Mouse (Mus musculus): ENCODE measurements around the gene Olfr992. TPM values are rescaled to one million over a fixed set of nuclear protein-coding genes. Genes with fewer than 3 reads are reported as not detected.
"Not testable (repeated sequence)": the region's sequence is repeated elsewhere in the genome, so short reads cannot be mapped to it uniquely, and the experiment has no call there.

Olfr992 gene
- total RNA-seq (2014; fragmentation: Nextera tagmentation) (not detected in 2 replicates), total RNA-seq (2017) (not detected in 2 replicates), polyA plus RNA-seq (2012) (not detected in 2 replicates)

- H3K27me3 ChIP-seq (ENCODE audit: insufficient read depth, low read length): no peaks in the 10 kb centered on the region
- no peaks in the 10 kb centered on the region for H3K9me3 ChIP-seq (replicated peaks)
- H3K4me1 ChIP-seq (ENCODE audit: insufficient read depth, low read depth, low read length): no peaks in the 10 kb centered on the region
- TF ChIP-seq TAL1 (conservative IDR thresholded peaks at IDR 0.05; ENCODE audit: low read depth, low read length) (no peak), GATA2 (IDR thresholded peaks at IDR 0.05; ENCODE audit: borderline replicate concordance, low read depth, low read length) (no peak), POLR2AphosphoS5 (IDR thresholded peaks at IDR 0.05; ENCODE audit: insufficient replicate concordance, low read depth, low read length) (no peak), GATA1 (IDR thresholded peaks at IDR 0.05; ENCODE audit: borderline replicate concordance, low read length) (no peak), CTCF (IDR thresholded peaks at IDR 0.05; ENCODE audit: low read depth, low read length) (no peak)
- ATAC-seq (ENCODE audit: extremely low read depth, insufficient number of reproducible peaks, low FRiP score, poor library complexity, severe bottlenecking): no peak
- no peak within 1 kb of the TSS for H3K4me3 ChIP-seq (ENCODE audit: low read depth, low read length)
- DNase-seq (ENCODE audit: low spot score): no peak
- no peaks in the 10 kb centered on the region for H3K36me3 ChIP-seq (replicated peaks)
These were observed at the start of gene Olfr992 for GRCm38 (mm10) chr2:85409369-85409768. Gene Olfr992 (minus strand): TSS chr2:85409469.

DNA sequence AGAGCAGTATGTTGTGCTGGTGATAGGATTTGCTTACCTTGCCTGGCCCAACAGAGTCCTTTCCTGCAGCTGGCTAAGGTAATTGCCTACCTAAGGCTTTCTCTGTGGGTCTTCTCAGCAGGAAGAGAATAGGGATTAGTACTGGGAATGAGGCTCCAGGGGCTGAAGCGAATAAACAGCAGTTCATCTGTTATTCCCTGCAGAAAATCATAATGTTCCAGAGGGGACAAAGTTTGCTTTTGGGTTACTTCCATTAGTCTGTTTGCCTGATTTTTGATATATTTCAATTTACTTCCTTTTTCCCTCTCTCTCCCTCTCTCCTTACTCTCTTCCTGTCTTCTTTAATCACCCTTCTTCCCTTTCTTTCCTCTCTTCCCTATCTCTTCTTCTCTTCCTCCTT lies 34.3 kb upstream of the Olfr992 start, which contains the start of gene Olfr995:
Gene Olfr995, minus strand, starts transcription at position 101 of the 400 bp plus-strand sequence.
- no peak for TF ChIP-seq CTCF (IDR thresholded peaks at IDR 0.05; ENCODE audit: low read depth, low read length)
- no peak for TF ChIP-seq GATA2 (IDR thresholded peaks at IDR 0.05; ENCODE audit: borderline replicate concordance, low read depth, low read length)
- no peak for TF ChIP-seq TAL1 (conservative IDR thresholded peaks at IDR 0.05; ENCODE audit: low read depth, low read length)
- TF ChIP-seq GATA1 (IDR thresholded peaks at IDR 0.05; ENCODE audit: borderline replicate concordance, low read length): no peak
- TF ChIP-seq POLR2AphosphoS5 (IDR thresholded peaks at IDR 0.05; ENCODE audit: insufficient replicate concordance, low read depth, low read length): no peak
- Histone ChIP-seq H3K4me3 (ENCODE audit: low read depth, low read length) (no peak within 1 kb of the TSS), H3K9me3 (replicated peaks) (no peaks in the 10 kb centered on the region), H3K4me1 (ENCODE audit: insufficient read depth, low read depth, low read length) (no peaks in the 10 kb centered on the region), H3K36me3 (replicated peaks) (no peaks in the 10 kb centered on the region), H3K27me3 (ENCODE audit: insufficient read depth, low read length) (no peaks in the 10 kb centered on the region)
- DNase-seq (ENCODE audit: low spot score): no peak
- no peak for ATAC-seq (ENCODE audit: extremely low read depth, insufficient number of reproducible peaks, low FRiP score, poor library complexity, severe bottlenecking)

- DNase-seq (ENCODE audit: low spot score) (no peak), ATAC-seq (ENCODE audit: extremely low read depth, insufficient number of reproducible peaks, low FRiP score, poor library complexity, severe bottlenecking) (no peak)
- Histone ChIP-seq H3K4me1 (ENCODE audit: insufficient read depth, low read depth, low read length) (no peaks in the 10 kb centered on the region), H3K9me3 (replicated peaks) (no peaks in the 10 kb centered on the region), H3K27me3 (ENCODE audit: insufficient read depth, low read length) (no peaks in the 10 kb centered on the region), H3K4me3 (ENCODE audit: low read depth, low read length) (no peak overlapping the region), H3K36me3 (replicated peaks) (no peaks in the 10 kb centered on the region)
- no peak for TF ChIP-seq TAL1 (conservative IDR thresholded peaks at IDR 0.05; ENCODE audit: low read depth, low read length)
These were observed 33.3 kb upstream of the Olfr992 start for GRCm38 (mm10) chr2:85442546-85442945.

- Histone ChIP-seq H3K27me3 (ENCODE audit: insufficient read depth, low read length) (no peaks in the 10 kb centered on the region), H3K36me3 (replicated peaks) (no peaks in the 10 kb centered on the region), H3K9me3 (replicated peaks) (no peaks in the 10 kb centered on the region), H3K4me3 (ENCODE audit: low read depth, low read length) (no peak within 1 kb of the TSS), H3K4me1 (ENCODE audit: insufficient read depth, low read depth, low read length) (no peaks in the 10 kb centered on the region)
- ATAC-seq (ENCODE audit: extremely low read depth, insufficient number of reproducible peaks, low FRiP score, poor library complexity, severe bottlenecking) (no peak), DNase-seq (ENCODE audit: low spot score) (no peak)
- no peak for TF ChIP-seq GATA2 (IDR thresholded peaks at IDR 0.05; ENCODE audit: borderline replicate concordance, low read depth, low read length)
These were observed 27.1 kb upstream of the Olfr992 start, which contains the start of gene Olfr994 for GRCm38 (mm10) chr2:85436351-85436750. Gene Olfr994 (minus strand): TSS chr2:85436451.

GRCm38 (mm10) chr2:85425893-85426292 lies 16.6 kb upstream of the Olfr992 start:
- no peaks in the 10 kb centered on the region for H3K4me1 ChIP-seq (ENCODE audit: insufficient read depth, low read depth, low read length)
- H3K27me3 ChIP-seq (ENCODE audit: insufficient read depth, low read length): no peaks in the 10 kb centered on the region
- no peaks in the 10 kb centered on the region for H3K36me3 ChIP-seq (replicated peaks)
- H3K4me3 ChIP-seq (ENCODE audit: low read depth, low read length): no peak overlapping the region
- DNase-seq (ENCODE audit: low spot score): no peak
- ATAC-seq (ENCODE audit: extremely low read depth, insufficient number of reproducible peaks, low FRiP score, poor library complexity, severe bottlenecking): no peak
- TF ChIP-seq TAL1 (conservative IDR thresholded peaks at IDR 0.05; ENCODE audit: low read depth, low read length) (no peak), POLR2AphosphoS5 (IDR thresholded peaks at IDR 0.05; ENCODE audit: insufficient replicate concordance, low read depth, low read length) (no peak), CTCF (IDR thresholded peaks at IDR 0.05; ENCODE audit: low read depth, low read length) (no peak), GATA2 (IDR thresholded peaks at IDR 0.05; ENCODE audit: borderline replicate concordance, low read depth, low read length) (no peak), GATA1 (IDR thresholded peaks at IDR 0.05; ENCODE audit: borderline replicate concordance, low read length) (no peak)
- H3K9me3 ChIP-seq (replicated peaks): no peaks in the 10 kb centered on the region

DNA sequence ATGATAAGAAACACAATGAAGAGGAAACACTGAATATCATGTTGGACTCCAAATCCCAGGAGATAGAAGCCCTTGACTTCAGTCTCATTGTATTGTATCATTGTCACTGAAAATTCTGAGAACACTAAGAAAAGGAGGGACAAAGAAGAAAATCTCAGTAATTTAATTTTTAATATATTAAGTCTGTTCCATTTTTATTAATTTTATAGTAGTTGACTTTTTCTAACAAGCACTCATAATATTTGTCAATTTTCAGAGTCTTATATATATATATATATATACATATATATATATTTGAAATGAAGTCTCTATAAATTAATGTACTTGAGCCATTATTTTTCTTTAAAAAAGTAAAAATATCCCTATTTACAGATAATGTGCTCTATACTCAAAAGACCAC lies 5.5 kb upstream of the Olfr992 start, which contains the start of gene Olfr993:
Gene Olfr993, minus strand, starts transcription at position 101 of the 400 bp plus-strand sequence.
- Histone ChIP-seq H3K27me3 (ENCODE audit: insufficient read depth, low read length) (no peaks in the 10 kb centered on the region), H3K9me3 (replicated peaks) (no peaks in the 10 kb centered on the region), H3K36me3 (replicated peaks) (no peaks in the 10 kb centered on the region), H3K4me3 (ENCODE audit: low read depth, low read length) (no peak within 1 kb of the TSS), H3K4me1 (ENCODE audit: insufficient read depth, low read depth, low read length) (no peaks in the 10 kb centered on the region)
- DNase-seq (ENCODE audit: low spot score) (no peak), ATAC-seq (ENCODE audit: extremely low read depth, insufficient number of reproducible peaks, low FRiP score, poor library complexity, severe bottlenecking) (no peak)
- TF ChIP-seq GATA1 (IDR thresholded peaks at IDR 0.05; ENCODE audit: borderline replicate concordance, low read length) (no peak), GATA2 (IDR thresholded peaks at IDR 0.05; ENCODE audit: borderline replicate concordance, low read depth, low read length) (no peak), CTCF (IDR thresholded peaks at IDR 0.05; ENCODE audit: low read depth, low read length) (no peak), TAL1 (conservative IDR thresholded peaks at IDR 0.05; ENCODE audit: low read depth, low read length) (no peak), POLR2AphosphoS5 (IDR thresholded peaks at IDR 0.05; ENCODE audit: insufficient replicate concordance, low read depth, low read length) (no peak)

DNA sequence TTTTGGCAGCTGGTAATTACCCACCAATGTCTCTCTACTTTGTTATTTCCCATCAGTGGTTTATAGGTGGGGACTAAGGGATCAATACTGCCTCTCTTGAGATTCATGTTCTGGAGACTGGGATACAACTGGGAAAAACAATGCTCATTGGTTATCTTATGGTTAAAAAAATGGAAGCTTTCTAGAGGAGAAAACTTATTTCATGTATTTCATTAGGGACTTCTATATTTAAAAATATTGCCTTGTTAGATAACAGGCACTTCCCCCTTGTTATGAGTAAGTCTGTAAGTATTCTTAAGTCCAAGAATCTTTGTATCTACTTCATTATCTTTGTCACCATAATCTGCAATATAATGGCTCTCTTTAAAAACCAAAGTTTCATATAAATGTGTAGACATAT lies 46.1 kb downstream of the Olfr992 start, which contains the start of gene Olfr988:
Gene Olfr988, minus strand, starts transcription at position 101 of the 400 bp plus-strand sequence.
- H3K27me3 ChIP-seq (ENCODE audit: insufficient read depth, low read length); H3K9me3 ChIP-seq (replicated peaks); ATAC-seq (ENCODE audit: extremely low read depth, insufficient number of reproducible peaks, low FRiP score, poor library complexity, severe bottlenecking); H3K4me1 ChIP-seq (ENCODE audit: insufficient read depth, low read depth, low read length); DNase-seq (ENCODE audit: low spot score); H3K4me3 ChIP-seq (ENCODE audit: low read depth, low read length); H3K36me3 ChIP-seq (replicated peaks): not testable (repeated sequence)

Other genes starting within 250 kb of the Olfr992 start
- gene Lrrc55, start 212.3 kb downstream of the Olfr992 start, total RNA-seq (2014; fragmentation: Nextera tagmentation): not detected in 2 replicates
- gene Lrrc55, start 212.3 kb downstream of the Olfr992 start, total RNA-seq (2017): 0.12 and 0.44 TPM in 2 replicates
- gene Lrrc55, start 212.3 kb downstream of the Olfr992 start, polyA plus RNA-seq (2012): not detected in 2 replicates
- not detected in 2 replicates for gene Olfr987, start 70.2 kb downstream of the Olfr992 start, total RNA-seq (2014; fragmentation: Nextera tagmentation)
- 0.06 and 0.27 TPM in 2 replicates for gene Olfr987, start 70.2 kb downstream of the Olfr992 start, total RNA-seq (2017)
- not detected in 2 replicates for gene Olfr987, start 70.2 kb downstream of the Olfr992 start, polyA plus RNA-seq (2012)
- gene Olfr988, start 46.2 kb downstream of the Olfr992 start, total RNA-seq (2014; fragmentation: Nextera tagmentation): not detected in 2 replicates
- gene Olfr988, start 46.2 kb downstream of the Olfr992 start, total RNA-seq (2017): 0.76 TPM in 1 of 2 replicates, not detected in the other
- gene Olfr988, start 46.2 kb downstream of the Olfr992 start, polyA plus RNA-seq (2012): not detected in 2 replicates
- gene Olfr993, start 5.4 kb upstream of the Olfr992 start, total RNA-seq (2014; fragmentation: Nextera tagmentation): not detected in 2 replicates
- gene Olfr993, start 5.4 kb upstream of the Olfr992 start, total RNA-seq (2017): not detected in 2 replicates
- not detected in 2 replicates for gene Olfr993, start 5.4 kb upstream of the Olfr992 start, polyA plus RNA-seq (2012)
- not detected in 2 replicates for gene Olfr994, start 27.0 kb upstream of the Olfr992 start, total RNA-seq (2014; fragmentation: Nextera tagmentation)
- gene Olfr994, start 27.0 kb upstream of the Olfr992 start, total RNA-seq (2017): 0.11 and 0.17 TPM in 2 replicates
- gene Olfr994, start 27.0 kb upstream of the Olfr992 start, polyA plus RNA-seq (2012): not detected in 2 replicates
- gene Olfr995, start 34.2 kb upstream of the Olfr992 start, total RNA-seq (2014; fragmentation: Nextera tagmentation): not detected in 2 replicates
- gene Olfr995, start 34.2 kb upstream of the Olfr992 start, total RNA-seq (2017): 0.11 and 0.12 TPM in 2 replicates
- not detected in 2 replicates for gene Olfr995, start 34.2 kb upstream of the Olfr992 start, polyA plus RNA-seq (2012)
- gene 4833423E24Rik, start 109.6 kb upstream of the Olfr992 start, total RNA-seq (2014; fragmentation: Nextera tagmentation): not detected in 2 replicates
- gene 4833423E24Rik, start 109.6 kb upstream of the Olfr992 start, total RNA-seq (2017): 0.11 TPM in 1 of 2 replicates, not detected in the other
- gene 4833423E24Rik, start 109.6 kb upstream of the Olfr992 start, polyA plus RNA-seq (2012): not detected in 2 replicates
- not detected in 2 replicates for gene Olfr996, start 169.7 kb upstream of the Olfr992 start, total RNA-seq (2014; fragmentation: Nextera tagmentation)
- gene Olfr996, start 169.7 kb upstream of the Olfr992 start, total RNA-seq (2017): not detected in 2 replicates
- not detected in 2 replicates for gene Olfr996, start 169.7 kb upstream of the Olfr992 start, polyA plus RNA-seq (2012)
- not detected in 2 replicates for gene Olfr998, start 179.5 kb upstream of the Olfr992 start, total RNA-seq (2014; fragmentation: Nextera tagmentation)
- not detected in 2 replicates for gene Olfr998, start 179.5 kb upstream of the Olfr992 start, total RNA-seq (2017)
- not detected in 2 replicates for gene Olfr998, start 179.5 kb upstream of the Olfr992 start, polyA plus RNA-seq (2012)
- gene Olfr1000, start 202.4 kb upstream of the Olfr992 start, total RNA-seq (2014; fragmentation: Nextera tagmentation): not detected in 2 replicates
- gene Olfr1000, start 202.4 kb upstream of the Olfr992 start, total RNA-seq (2017): 0.12 and 0.22 TPM in 2 replicates
- gene Olfr1000, start 202.4 kb upstream of the Olfr992 start, polyA plus RNA-seq (2012): not detected in 2 replicates
- not detected in 2 replicates for gene Olfr1002, start 241.2 kb upstream of the Olfr992 start, total RNA-seq (2014; fragmentation: Nextera tagmentation)
- gene Olfr1002, start 241.2 kb upstream of the Olfr992 start, total RNA-seq (2017): 0.12 TPM in 1 of 2 replicates, not detected in the other
- gene Olfr1002, start 241.2 kb upstream of the Olfr992 start, polyA plus RNA-seq (2012): not detected in 2 replicates

Data from G1E (cell line).